Mouse (Mus musculus): Measurements from ENCODE around the gene Olfr933.

Olfr933 gene

DNA sequence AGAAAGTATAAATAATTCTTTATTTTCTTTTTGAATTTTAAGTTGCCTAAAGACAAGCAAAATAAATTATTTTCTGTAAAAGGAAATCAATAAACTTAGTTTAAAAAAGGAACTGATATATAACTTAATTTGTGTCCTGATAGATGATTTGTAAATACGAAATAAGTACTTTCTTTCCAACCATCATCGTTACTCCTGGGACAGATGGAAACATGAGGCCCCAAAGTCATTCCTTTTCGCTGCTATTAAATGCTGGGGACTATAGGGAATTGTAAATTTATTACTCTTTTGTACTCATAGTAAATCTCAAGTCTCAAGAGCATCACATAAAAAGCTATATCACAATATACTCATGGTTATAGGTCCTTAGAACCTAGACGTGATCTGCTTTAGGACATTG is at the start of gene Olfr933:
Gene Olfr933 (plus strand): TSS at position 301 of the 400 bp plus-strand sequence.
- no peak for DNase-seq

DNA sequence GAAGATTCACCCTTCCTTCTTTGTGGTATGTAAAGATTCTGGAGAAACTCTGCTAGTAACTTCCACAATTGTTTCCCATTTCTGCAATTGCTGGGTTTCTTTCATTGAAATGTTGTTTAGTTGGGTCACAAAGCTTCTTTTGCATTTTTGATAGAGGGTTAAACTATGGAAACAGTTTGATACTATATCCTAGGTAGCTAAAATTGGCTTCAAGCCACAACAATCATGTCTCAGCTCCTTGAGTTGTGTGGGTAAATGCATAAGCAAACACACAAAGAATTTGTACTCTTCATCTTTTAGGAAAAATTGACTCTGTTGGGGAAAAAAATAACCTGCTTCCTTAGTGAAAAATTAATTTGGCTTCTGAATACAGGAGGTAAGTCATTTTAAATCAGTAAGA is 42.6 kb upstream of the Olfr933 start, which contains the start of gene Olfr930:
Gene Olfr930 (plus strand): TSS at position 301 of the 400 bp plus-strand sequence.
- DNase-seq, result no peak

GRCm38 (mm10) chr9:38953401-38954123 is 18.6 kb upstream of the Olfr933 start:
- no peak for DNase-seq

- DNase-seq, result no peak
Observed at GRCm38 (mm10) chr9:38954124-38954416, 18.0 kb upstream of the Olfr933 start.

DNA sequence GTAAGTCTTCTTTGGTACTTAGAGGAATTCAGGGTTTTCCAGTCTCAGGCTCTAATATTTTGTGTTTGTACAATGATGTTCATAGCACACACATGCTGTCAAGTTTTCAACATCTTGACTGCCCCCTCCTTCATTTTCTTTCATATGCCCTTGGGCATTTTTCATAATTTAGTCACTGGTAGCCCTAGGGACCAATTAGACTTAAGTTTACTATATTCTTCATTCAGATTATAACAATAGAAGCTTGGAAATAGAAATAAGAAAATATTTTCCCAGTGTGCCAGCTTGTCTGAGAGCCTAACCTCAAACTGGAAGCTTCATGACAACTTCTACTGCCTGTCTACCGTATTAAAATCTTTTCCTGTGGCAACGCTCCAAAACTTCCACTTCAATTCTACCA is 16.1 kb downstream of the Olfr933 start, which contains the start of gene Olfr934:
Gene Olfr934 (minus strand): TSS at position 101 of the 400 bp plus-strand sequence.
- no peak for DNase-seq

DNA sequence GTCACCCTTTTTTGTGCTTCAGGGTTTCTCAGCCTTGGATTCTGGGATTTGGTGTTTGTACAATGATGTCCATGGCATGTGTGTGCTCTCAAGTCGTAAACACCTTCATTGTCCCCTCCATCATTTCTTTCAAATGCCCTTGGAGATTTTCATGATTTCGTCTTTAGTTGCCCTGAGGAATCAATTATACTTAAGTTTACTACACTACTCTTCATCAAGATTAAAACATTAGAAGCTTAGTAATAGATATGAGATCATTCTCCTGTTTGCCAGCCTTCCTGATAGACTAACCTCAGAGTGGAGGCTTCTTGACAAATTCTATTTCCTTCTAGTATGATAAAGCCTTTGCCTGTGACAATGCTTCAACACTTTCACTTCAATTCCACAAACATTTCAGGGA is 27.5 kb downstream of the Olfr933 start, which contains the start of gene Olfr935:
Gene Olfr935 (minus strand): TSS at position 101 of the 400 bp plus-strand sequence.
- no peak for DNase-seq

- DNase-seq, result no peak
Observed at GRCm38 (mm10) chr9:39023277-39023676, 51.2 kb downstream of the Olfr933 start, which contains the start of gene Olfr146. Olfr146 (minus strand) TSS chr9:39023377.
